Mouse (Mus musculus) inflammation-experienced regulatory T-cells, adult 6 months (primary cell): ENCODE results near the gene Gm4792. TPM values are rescaled to one million over a fixed set of nuclear protein-coding genes. Genes with fewer than 3 reads are reported as not detected.

Experiments used
- ATAC-seq: one replicate; pipeline ENCODE4 v1.8.0; 2017
- polyA plus RNA-seq, 3 experiments: library from polyadenylated mRNA; unstranded; fragments of 100-300 nt; shearing (Covaris generic); gene quantifications; one replicate each; pipeline ENCODE4 v1.2.1; 2017

Gene Gm4792
- polyA plus RNA-seq, 3 experiments from 2014 or later: not detected

DNA sequence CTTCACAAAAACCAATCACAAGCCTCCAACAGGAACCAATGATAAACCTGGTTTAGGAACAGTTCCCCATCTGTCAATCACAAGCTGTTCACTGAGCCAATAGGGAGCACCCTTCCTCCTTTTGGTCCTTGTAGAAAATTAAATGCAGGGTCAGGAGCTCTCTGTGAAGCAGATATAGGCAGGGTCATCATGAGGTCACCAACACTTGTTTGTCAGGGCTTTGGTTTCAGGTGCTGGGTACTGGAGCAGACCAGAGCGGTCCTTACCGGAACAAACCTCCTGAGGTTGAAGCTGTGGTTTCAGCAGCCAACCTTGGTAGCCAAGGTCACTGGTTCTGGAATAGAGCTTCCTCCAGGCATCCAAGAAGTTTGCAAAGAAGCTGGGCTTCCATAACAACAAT is 798 bp upstream of the Gm4792 start:
- no peak for ATAC-seq

DNA sequence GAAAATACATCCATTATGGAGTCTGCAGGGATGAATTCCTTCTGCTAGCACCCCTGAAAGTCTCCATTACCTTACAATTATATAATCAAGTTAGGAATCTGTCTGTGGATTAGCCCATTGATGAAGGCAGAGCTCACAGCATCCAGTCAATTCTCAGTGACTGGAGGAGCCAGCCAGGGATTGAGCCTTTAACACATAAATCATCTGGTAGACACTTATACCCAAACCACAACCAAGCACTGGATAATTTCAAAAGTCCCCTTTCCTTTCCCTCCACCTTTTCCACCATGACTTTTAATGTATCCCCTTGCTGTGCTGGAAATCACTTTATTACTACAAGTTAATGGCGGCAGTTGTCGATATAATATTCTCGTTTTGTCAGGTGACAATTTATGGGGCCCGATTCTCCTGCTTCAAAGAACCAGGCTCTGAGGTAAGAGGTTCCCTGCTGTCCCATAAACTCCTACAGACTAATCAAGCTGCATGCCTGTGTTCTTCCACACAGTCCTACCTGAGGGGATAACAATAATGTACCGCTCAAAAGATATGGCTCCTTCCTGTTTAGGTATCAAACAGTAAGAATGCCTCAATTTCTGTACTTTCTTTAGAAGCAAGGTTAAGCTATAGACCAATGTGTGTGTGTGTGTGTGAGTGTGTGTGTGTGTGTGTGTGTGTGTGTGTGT is 2.4 kb downstream of the Gm4792 start:
- no peak for ATAC-seq

DNA sequence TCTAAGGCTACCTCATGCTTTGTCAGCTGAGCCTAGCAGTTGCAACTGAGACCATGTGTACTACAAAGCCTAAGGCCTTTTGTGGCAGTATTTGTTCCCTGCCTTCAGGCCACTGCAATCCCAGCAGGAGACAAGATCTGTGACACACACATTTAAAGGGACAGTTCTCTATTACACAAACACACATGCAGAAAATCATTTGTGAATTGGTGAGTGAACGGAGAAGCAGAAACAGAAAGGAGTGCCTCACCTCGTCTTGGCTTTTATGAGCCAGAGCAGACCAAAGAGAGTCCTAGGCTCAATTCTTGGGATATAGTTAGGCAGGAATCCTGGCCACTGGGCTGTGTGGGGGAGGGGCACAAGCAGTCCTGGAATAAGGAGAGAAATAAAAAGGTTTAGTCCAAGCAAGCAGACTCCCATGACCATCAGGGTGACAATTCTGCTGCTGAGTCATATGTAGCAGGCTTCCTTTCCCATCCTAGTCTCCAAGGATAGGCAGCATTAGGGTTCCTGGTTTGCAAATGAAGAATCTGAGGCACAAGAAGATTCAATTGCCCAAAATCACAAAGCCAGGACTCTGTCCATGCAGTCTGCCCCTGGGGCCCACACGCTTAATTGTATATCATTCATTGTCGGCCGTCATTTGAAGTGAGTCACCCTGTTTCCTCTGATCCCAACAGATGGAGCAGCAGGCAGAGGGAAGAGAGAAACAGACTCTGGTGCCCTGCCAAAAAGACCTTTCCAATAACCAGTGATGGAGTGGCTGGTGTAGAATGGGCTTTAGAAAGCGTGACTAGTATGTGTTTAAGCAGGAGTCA is 3.4 kb downstream of the Gm4792 start:
- no peak for ATAC-seq

DNA sequence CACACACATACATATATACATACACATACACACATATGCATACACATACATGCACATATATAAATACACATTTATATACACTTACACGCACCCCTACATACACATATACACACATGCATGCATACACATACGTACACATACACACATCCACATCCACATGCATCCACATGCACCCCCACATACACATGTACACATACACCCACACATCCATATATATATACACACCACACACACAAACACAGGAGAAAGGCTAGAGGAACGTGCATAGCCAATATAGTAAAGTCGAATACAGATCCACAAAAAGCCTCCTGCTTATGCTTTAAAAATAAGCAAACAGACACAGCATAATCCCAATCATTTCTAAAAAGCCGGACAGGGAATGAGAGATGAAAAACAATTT is 4.1 kb downstream of the Gm4792 start:
- ATAC-seq: no peak

DNA sequence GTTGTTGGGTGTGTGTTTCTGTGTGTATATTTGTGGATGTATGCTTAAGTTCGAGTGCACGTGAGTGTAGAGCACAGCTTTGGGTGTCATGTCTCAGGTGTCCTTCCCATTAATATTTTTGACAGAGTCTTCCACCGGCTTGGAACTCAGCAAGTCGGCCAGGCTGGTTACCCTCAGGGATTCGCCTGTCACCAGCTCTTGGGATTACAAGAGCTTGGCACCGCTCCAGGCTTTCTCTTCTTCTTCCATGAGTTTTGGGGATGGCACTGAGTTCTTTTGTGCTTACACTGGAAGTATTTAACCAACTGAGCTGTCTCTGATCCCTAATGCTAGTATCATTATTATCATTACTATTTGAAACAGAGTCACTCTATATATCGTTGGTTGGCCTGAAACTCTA is 15.7 kb downstream of the Gm4792 start:
- no peak for ATAC-seq

DNA sequence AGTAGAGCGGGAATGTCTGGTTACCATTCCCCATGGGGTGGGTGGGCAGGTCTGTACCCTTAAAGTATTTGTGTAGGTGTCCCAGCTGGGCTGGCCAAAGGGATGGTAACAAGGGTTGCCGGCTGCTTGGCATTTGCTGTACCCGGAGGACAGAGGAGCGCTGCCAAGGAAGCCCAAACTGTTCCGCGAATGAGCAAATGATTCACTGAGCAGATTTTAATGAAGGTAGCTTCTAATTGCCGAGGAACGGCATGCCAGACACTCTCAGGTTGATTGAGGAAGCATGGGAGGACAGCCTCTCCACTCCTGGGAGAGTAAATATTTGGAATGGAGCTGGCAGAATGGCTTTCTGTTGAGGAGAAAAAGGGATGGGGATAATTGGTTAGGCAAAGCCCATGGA is 16.3 kb downstream of the Gm4792 start:
- ATAC-seq: no peak

DNA sequence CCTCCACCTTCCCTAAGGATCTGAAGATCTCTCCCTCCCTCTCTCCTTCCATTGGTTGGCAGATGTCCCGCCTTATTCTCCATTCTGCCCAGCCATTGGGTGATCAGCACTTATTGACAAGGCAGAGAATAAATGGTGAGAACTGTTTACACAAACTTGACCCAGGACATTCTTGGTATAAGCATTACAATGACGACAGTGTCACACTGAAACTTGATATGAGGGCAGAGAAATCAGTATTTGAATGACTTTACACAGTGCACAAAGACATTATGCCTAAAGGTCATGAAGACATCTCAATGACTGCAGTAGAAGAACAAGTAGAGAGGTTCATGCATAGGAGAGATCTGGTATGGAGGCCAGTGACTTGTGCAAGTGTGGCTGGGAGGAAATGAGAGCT is 22.0 kb downstream of the Gm4792 start:
- no peak for ATAC-seq

DNA sequence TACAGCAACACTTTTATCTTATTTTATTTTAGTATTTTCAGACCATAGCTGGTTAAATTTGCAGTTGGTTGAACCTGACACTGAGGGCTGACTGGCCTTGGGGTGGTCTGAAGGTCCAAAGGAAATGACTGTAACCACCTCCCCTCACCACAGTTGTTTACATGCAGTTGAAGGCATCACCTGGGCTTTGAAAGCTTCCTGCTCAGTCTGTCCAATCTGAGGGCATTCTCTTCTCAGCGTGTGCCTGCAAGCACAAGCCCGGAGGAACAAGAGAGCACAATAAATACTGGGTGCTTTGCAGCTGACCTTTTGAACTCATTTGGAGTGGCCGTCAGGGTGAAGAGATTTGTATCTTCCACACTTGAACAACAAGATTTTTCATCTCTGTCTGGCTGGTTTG is 23.2 kb downstream of the Gm4792 start:
- no peak for ATAC-seq

DNA sequence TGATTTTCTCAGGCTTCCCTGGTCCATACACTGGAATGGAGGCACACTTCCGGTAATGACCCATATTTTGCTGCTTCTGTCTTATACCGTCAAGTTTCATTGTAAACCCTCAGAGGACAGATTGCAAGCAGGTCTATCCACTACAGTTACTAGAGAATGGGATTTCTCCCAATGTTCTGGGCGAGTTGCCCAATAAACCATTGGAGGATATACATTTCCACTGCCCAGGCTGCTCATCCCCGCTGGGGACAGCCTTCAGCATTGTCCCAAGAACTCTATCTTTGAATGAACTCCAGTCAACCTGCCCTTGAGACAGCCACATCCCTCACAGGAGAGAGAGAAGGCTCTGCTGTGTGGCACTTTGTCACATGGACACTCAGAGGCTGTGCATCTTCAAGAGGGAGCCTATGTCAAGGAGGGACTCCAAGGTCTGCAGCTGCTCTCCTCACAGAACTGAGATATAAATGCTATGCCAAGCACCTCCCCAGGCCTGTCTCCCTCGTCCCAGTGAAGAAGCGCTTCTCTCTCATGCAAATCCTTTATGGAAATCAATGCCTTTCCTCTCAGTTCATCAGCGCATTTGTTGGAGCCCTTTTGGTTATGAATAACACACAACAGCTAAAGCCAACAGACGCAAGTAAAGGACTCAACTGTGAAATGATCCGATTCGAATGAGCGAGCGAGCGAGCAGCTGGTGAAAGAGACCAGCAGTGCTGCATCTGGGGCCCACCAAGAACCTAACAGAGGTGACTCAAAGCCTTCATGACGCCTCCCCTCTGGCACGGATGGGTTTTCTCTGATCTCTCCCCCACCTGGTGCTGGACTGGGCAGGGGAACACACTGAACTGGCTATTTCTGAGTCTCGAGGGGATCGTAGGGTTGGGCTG is 32.6 kb downstream of the Gm4792 start:
- no peak for ATAC-seq

DNA sequence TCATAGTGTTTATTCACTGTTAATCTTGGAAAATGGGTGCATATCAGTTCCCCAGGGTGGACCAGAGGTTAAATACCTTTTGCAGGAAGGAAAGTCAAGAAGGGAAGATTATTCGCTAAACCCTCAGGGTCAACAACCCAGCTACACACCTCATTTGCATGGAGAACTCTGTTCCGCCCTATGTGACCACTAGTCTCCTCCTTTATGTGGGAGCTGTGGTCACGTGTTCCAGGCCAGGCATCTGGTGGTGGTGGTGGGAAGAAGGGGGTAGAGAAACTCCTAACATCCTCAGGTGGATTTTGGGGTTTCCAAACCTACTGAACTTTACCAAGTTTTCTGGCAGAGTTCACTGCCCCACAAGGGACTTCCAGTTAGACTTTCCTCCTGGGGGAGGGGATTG is 35.3 kb downstream of the Gm4792 start:
- no peak for ATAC-seq

DNA sequence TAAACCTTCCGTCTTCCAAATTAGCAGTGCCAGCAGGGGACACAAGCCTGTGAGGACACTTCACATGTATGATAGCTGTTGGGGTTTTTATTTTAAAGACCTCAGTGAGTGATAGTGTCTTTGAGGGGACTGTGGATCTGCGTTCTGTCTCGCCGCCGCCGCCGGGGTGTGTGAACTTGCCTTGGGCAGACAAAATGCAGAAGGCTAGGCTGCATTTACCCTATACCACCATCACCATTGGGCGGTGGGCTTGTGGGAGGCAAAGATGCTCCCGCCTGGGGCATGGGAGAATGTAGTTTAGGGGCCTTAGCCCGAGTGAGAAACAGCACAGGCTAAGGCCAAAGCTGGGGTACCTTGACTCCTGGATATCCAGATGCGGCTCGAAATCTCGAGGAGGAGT is 35.9 kb downstream of the Gm4792 start:
- ATAC-seq: no peak

DNA sequence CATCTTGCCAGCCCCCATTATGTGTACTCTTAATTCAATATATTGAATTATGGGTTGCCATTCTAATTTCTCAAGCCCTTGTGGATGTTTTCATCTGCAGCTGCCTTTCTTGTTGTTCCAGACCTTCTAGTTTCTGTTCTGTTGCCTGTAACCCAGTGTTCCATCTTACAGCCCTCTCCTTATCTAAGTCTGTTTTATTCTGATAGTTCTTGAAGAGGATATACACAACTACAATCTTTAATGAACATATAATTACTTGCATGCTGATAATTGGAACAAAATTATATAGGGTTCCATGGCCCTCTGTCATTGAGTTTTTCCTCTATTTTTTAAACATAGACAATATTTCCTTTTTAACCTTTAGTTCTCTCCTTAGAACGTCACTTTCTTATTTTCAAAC is 38.0 kb downstream of the Gm4792 start:
- no peak for ATAC-seq

DNA sequence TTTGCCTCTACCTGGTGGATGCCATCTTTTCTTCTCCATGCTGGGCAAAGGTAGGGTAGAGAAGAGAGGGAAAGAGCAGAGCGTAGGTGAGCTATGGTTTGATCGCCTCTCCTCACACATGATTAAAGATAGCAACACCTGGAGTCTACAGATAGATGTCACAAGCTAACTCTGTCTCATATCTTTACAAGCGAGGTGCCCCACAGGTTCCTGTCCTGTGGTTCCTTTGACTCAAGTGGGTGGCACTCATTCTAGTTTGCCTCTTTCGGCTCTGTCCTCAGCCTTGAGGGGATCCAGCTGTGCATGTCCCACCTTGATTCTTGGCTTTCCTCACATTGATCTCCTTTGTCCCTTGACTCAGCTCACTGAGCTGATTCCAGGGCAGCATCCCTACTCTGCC is 42.0 kb downstream of the Gm4792 start:
- no peak for ATAC-seq

DNA sequence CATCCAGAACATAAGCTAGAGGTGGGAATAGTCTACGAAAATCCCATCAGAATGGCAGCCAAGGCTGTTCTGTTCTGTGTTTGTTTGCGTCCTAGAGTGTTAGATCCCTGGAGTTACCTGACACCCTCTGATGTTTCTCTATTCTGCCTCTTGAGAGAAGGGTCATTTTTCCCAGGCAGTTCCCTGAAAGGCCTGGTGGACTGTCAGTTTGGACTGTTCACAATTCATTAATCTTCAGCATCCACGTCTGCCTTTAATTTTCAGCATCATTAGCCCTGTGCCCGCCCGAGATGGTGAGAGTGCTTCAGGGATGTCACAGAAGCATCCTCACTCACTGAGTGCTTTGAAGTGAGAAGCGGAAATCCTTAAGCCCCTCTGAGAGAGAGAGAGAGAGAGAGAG is 42.8 kb downstream of the Gm4792 start:
- ATAC-seq: no peak

DNA sequence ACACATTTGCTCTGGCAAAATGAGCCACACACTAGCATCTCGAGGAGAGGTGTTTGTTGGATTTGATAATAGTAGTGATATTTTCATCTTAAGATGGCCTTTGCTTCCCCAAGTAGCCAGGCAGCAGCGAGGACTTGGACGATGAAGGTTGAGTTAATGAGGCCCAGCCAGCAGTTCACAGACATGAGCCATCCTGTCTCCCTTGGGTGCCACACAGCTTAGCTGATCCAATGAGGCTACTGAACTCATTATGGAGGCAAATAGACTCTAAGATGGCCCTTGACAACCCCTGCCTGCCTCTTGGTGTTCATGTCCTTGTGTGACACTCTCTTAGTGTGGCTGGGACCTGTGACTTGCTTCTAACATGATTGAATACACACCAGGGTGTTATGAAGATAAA is 43.7 kb downstream of the Gm4792 start:
- ATAC-seq: no peak

DNA sequence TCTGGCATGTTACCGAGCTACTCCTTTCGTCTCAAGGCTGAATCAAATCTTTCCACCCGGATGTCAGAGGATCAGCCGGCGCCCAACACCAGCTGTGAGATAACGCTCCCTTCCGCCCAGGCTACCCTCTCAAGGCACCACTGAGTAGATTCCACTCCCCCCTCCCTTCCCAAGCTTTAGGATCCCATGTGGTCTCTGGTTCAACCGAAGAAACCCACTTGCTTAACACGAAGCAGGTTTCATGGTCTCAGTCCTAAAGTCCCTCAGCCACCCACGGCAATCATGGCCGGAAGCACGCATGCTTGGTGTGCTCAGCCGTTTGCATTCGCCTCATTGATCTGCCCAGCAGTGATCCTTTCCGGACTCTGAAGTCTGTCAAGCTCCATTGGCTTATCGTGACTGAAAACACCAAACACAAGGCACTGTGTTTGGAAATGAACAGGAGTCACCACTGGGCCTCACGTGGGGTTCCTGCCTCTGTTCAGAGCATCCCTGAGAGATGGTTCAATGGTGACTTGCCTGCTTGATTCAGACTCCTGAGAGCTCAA is 45.2 kb downstream of the Gm4792 start:
- no peak for ATAC-seq

DNA sequence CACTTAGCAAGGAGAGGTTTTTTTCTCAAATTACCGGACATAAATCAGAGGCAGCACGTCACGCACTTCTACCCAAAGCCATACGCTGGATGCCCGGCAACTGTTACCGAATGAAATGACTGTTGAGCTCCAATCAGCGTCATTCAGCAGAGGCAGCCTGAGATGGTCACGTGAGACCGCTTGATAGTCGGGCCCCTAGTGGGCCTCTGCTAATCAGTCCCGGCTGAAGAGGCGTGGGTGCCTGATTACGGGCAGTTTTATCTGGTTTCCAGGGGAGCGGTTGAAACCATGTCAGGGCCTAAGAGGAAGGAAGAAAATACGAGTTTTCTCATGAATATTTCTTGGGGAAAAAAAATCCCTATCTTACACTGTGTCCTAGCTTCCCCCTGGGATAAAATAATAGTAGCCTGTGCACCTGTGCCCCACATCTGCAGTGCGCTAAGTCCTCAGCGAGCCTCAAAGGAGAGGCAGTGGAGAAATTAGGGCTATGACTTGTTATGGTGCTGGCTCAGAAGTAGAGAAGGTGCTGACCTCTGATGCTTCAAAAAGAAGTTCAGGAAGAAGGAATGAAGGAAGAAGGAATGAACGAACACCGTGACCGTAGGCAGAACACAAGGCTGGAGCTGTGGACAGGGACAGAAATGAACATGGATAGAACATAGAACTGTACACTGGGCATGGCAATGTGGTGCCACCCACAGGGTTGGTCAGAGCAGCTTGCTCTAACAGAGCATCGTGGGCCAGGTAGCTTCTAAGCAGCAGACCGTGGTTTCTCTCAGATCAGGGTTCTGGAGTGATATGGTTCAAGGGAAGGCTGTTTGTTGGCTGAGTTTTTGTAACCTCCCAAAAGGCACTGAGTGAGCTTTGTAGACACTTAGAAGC is 48.7 kb downstream of the Gm4792 start:
- no peak for ATAC-seq

DNA sequence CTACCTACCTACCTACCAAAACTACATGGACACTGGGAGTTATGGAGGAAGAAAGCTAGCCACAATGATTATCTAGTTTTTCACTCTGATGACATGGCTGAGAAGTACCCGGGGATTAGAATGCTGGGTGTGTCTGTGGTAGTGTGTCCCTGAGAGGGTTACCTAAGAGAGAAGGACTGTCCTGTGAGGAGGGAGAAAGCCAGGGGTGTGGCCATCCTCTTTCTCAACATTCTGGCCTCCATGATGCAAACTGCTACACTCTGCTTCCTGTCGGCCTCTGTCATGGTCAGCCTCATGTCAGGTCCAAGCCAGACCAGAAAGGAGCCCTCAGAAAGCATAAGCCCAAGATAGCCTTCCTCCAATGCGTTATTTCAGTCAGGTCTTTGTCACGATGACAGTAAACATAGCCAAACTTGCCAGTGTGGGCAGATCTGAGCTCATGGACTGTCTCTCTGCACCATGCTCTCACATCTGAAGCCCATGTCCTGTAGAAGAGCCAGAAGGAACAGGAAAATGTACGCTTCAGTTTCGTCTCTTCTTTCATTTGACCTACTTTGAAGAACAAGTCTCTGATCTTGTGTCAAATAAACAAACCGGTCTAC is 50.7 kb downstream of the Gm4792 start:
- ATAC-seq: no peak
